Mouse (Mus musculus) monocyte, adult 2 months (primary cell): ENCODE measurements at regions not wholly inside any gene's neighbourhood (a gene's known extent, or its start where the extent isn't known, plus 50 kb on each side); places are given as distances from the start of the nearest gene placed in this dataset.

Source experiments
- DNase-seq, 2 experiments: peaks; one replicate each; pipeline ENCODE4 v3.0.0; 2022; ENCODE audit warnings: low spot score in 2 of 2, low read depth in 1 of 2

DNA sequence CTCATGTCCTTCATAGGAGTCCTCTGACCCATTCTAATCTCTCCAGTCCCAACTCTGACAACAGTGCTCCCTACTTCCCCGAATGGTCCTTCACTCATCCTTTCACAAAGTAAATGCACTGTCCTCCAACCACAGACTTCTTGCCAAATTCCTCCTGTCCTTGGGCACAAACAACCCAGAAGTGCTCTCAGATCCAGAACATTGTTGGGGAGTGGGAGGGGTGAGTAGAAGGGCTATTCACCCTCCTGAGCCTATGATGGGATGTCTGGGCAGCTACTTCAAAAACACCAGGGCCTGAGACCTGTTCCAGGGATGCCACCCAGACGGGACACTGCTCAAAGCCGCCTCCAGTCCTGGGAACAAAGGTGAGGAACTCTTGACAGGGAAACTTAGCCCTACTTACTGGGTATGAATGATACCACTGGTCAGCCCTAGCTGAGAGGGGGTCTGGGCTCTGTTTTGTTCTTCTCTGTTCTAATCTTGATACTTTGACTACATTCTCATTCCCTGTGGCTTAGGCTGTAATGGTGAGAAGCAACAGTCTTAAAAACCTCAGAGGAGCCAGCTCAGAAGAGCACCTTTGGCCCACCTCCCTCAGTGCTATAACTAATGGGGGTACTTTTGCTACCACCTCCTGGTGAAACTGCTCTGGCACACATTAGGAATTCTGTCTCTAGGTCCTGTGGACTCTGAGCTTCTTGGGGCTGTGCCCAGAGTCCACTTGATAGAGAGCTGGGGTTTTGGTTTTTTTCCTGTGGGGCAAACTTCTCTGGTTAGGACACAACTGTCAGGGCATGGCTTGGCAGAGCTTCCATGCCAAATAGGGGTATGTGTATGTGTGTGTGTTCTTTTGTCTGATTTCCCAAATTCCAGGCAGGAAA is 143.2 kb downstream of the Zfp36l1 start:
- DNase-seq, result no peak

DNA sequence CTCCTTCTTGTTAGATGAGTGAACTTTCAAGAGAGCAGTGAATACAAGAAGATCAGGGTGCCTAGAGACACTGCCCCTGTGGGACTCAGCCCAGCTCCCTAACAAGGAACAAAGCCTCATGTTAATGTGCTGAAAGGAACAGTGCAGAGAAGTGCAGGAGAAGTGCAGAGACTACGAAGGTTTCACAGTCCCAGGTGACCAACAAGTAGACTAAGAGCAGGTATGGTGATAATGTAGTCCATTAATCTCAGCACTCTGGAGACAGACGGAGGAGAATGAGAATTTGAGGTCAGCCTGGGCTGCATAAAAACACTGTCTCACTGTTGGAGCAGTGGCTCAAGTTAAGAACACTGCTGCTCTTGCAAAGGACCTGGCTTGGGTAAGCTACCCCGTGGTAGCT is 144.1 kb downstream of the Zfp36l1 start:
- DNase-seq, result no peak

DNA sequence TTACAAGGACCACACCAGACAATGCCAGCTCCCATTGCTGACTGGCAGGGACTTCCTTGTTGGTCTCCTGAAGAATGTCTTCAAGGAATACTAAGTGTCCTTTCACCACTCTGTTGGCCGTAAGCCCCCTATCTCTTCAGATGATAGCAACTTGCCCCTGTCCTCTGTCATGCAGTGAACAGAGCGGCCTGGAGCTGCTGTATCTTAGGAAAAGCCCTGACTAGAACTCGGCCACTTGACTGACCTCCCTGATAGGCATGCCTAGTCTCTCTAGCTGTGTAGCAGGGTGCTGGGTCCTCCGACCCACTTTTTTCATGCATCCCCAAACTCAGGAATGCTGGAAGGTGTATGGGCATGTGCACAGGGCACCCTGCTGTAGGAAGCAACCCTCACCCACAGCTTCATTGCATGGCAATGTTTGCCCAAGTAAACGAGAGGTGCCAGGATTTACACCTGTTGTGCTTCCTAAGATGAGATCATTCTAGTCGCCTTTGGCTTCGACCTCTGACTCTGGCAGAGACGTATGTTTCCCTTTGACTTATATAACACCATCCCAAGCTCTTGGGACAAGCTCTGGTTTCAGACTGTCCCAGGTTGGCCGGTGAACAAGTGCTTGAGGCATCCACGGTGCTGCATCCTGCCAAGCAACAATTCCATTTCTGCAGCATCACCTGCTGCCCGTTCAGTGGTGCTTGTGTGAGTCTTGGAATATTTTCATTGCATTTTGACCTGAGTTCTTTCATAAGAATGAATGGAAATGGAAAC is 145.1 kb downstream of the Zfp36l1 start:
- no peak for DNase-seq

DNA sequence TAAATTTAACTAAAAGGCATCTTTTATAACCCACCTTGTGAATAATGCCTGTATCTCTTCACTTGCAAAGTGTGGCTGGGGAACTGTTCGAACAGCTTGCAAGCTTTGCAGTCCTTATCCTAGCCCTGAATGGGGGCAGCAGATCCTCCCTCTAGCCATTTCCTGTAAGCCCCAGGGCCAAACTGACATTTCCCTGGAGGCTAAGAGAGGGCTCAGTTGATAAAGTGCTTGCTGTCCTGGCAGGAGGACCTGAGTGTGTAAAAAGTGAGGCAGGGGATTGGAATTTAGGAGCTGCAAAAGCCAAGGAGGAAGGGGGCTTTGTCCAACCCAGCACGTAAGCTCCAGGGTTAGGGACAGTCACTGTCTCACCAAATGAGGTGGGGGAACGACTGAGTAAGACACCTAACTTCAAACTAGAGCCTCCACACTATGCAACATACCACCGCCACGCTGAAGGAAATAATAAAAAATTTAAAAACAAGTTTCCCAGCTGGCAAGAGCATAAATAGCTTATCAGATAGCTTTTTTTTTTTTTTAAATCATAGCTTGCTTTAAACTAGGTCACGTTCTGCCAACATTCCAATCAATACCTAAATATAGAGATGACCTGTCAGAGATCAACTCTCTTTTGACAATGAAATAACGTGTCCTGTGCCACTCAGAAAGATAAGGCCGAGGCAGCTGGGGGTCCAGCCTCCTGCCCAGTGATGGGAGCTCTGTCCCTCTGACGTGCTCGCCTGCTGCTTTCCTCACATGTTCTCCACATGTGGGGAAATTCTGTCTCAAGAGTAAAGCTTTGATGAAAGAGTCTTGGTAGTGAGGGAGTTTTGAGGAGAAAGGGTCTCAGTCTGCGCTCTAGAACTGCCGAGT is 146.0 kb downstream of the Zfp36l1 start:
- DNase-seq, result no peak

DNA sequence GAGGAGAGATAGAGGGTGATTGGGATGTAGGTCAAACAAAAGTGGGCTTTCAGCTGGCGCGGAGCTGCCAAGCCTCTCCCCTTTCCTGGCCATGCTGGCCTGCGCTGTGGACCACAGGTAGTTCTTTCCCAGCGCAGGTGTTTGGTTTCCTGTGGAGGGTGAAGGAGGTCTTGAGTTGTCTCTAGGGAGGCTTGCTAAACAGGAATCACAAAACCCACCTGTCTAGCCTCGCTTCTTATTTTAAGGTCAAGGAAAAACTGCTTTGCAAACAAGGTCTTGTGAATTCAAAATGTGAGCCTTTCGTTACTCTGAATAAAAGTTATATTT is 146.6 kb downstream of the Zfp36l1 start:
- DNase-seq, result no peak

DNA sequence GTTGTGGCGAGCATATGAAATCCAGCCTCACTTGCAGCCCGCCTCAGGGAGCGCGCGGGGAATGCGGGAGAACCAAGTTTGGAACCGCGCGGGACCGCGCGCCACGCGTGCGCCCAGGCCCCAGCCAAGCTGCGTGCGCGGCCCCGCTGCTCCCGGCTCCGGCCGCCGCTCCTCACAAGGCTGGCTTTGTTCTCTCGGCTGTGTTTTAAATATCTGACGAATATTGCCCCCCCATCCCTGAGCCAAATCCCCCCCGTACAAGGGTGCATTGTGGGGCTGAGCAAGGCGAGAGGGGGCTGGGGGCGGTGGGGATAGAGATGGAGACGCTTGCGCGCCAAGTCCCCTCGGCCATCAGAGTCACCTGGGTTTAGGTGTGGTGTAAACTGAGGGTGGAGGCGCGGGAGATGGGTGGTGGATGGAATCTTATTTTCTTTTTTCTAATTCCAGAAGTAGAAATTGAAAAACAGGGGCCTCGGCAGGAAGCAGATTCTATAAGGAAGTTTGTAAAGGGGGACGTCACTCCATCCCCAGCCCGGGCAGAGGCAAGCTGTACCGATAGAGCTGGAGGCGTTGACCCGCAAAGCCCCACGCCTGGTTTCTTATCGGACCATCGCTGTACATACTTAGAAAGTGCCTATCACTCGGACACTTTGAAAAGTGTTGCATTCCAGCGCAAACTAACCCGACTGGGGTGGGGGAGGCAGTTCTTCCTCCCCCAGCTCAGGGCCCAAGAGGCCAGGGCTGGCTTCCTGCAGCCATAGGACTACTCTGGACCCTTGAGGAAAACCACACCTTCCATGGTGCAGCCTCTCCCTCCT is 147.1 kb downstream of the Zfp36l1 start:
- DNase-seq, result no peak

DNA sequence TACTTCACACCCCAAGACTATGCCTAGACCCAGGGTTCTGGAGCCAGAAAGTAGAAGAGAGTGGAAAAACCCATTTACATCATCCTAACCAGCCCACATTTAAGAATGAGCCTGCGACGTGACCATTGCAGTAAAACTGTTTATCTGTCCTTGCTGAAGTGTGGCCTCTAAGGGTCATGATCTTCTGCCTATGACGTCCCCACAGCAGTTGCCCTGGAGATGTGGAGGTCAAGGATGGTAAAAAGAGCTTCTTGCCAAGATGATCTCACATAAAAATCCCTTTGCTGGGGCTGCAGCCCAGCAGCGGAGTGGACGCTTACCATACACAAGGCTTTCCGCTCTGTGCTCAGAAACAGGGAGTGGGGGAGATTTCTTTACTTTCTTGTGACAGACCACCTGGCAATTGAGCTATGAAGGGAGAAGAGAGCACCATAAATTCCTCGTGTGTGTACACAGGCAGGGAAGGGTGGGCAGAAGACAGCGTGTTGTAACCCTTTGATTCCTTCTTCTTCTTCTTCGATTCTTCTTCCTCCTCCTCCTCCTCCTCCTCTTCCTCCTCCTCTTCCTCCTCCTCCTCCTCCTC is 149.3 kb downstream of the Zfp36l1 start:
- no peak for DNase-seq

DNA sequence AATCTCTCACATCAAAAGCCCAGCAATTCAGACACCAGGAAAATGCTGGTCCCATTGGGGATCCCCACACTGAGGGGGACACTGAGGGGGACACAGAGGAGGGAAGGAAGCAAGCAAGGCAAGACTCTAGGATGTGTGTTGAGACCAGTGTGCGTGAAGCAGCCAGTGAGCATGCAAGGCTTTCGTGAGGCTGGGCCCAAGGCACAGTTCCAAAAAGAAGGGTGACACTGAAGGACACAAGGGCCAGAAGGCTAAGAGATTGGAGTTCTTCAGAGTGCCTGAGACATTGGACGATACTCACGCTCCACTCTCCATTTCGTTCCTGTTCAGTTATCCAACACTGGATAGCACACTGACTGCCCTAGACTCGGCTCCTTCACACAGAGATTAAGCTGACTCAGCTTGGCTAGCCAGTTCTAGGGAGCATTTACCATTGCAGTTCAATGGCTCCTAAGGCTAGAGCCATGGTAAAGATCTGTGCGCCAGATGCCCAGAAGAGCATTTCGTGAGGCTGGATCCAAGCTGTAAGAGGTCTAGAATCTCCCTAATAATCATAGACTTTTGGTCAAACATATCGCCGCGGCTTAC is 150.1 kb downstream of the Zfp36l1 start:
- no peak for DNase-seq

DNA sequence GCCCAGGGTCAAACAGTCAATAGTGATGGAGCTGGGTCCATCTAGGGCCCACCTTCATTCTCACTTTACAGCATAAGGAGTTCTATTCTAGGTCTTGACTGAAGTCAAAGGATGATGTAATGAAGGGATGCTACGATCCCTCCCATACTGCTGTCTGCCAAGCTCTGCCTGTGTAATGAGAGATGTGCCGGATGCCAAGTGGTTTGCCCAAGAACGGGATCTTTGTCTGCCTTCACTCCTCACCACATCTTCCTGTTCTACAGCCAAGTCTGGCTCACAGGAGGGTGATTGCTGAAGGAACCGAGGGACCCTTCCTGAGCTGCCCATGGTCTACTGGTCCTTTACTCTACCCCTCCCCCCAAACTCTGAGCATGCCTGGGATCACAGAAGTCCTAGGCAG is 150.9 kb downstream of the Zfp36l1 start:
- DNase-seq, result no peak

DNA sequence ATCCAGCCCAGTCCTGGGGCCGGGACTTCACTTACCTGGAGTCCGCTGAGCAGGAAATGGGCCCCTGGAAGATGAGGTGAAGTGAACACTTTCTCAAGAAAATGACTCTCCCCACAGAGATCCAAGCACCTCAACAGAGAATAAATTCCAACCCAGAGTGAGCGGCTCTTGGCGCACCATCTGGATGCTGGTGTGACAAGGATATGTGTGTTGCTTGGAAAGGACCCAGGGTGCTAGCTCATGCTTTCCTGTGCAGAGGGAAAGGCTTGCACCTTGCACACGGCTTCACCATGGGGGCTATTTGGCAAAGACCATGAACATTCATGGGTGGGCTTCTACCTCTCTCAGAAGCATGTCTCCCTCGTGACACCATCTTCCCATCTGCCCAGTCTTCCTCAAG is 151.7 kb downstream of the Zfp36l1 start:
- DNase-seq, result no peak

DNA sequence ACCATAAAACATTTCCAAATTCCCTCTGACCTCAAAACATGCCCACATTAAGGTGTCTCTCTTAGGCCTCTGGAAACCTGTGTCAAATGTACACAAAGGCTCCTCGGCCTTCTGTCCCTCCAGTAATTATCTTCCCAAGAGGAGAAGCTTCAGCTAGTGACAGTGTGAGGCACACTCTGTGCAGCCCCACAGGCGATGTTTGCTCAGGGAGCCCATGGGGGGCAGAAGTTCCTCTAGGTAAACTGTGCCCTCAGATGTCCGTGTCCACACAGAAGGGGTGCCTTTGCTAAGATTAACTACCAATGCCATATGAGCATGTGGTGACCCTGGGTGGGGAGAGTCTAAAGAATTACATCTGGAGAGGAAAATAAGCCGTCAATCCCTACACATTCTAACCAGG is 152.4 kb downstream of the Zfp36l1 start:
- no peak for DNase-seq

DNA sequence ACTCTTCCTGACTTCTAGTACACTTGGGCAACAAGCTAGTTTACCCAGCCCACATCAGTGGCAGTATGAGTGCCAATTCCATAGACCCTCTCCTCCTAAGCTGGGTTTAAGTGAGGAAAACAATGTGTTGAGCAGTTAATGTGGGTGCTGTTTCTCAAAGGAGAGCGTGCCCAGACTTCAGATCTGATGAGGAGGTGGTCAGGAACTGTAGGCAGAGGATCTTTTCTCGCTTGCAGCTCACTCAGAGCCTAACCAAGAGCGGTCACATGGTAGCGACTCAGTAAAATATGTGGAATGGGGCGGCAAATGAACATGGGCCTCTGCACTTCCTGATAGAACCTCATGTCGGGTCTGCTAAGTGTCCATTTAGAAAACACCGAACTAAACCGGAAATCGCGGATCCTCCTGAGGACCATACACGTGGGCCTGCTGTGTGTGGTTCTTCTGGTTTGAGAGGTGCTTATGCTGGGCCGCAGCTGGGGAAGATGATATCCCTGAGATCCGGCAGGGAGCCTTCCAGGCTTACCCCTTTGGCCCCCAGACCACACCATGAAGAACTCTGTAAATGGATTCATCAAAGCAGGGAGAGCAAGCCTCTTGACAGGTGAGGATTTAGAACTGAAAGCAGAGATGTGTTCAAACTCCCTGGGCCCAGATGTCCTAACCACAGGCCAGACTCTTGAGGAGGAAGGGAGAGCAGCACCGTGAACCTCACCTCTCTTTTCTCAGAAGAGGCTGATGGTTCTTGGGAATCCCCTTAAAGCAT is 153.1 kb downstream of the Zfp36l1 start:
- no peak for DNase-seq

DNA sequence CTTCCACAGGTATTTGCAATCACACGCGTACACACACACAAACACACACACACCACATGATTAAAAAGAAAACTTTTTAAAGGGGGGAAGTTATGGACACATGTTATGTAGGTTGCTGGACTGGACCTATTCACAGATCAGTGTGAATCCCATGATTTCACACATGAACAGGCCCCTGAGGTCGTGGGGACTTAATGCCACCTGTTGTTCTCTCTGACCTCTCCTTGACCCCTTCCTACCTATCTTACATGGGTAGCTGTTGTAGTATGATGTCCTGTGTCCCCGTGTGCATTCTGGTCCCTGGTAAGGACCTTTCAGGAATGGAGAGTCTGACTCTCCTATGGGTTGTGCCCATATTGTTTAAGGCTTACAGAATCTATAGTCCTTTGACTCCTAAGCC is 155.6 kb downstream of the Zfp36l1 start:
- DNase-seq, result no peak

DNA sequence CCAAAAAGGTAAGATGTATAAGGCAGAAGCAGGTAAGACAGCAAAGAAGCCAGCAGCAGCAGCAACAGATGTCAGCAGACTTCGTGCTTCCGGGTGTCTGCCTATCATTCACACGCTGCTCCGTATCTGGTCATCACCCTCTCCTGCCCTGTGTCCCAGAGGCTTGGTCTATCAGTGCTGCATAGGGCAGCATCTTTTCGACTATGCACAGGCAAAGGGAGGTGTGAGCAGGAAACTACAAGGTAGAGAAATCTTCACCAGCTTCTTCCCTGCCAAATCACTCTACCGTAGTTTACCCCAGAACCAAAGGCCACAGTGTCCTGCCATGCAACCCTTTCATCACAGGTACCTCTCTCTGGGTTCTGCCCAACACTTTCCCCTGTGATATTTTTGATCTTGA is 156.5 kb downstream of the Zfp36l1 start:
- no peak for DNase-seq

DNA sequence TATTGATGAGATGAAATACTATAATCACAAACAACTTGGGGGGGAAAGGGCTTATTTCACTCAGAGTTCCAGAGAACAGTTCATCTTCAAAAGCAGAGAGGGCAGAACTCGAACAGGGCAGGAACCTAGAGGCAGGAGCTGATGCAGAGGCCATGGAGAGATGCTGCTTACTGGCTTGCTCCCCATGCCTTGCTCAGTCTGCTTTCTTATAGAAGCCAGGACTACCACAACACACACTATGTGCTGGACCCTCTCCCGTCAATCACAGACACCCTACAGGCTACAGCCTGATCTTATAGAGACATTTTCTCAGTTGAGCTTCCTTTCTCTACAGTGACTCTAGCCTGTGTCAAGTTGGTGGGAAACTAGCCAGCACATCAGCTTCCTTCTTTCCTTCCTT is 157.3 kb downstream of the Zfp36l1 start:
- no peak for DNase-seq

DNA sequence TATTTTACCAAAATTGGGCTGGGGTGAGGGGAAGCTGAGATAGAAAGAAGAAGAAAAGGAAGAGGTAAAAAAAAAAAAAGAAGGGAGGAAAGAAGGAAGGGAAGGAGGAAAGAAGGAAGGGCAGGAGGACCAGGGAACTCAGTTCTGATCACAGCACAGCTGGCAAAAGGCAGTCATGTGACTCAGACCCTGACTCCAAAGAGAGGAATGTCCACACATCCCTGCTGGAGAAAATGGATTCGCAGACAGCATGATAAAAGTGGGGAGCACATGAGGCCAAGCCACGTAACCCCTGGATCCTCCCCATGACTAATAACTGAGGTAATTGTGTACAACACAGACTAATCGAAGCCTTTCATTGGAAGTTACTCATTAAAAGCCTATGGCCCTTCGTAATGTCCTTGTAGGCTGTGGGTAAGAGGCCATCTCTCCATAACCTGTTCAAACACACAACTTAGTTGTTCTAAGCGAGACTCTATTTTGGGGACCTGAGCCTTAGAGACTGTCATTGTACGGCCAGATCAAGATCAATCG is 162.2 kb downstream of the Zfp36l1 start:
- DNase-seq, result no peak

DNA sequence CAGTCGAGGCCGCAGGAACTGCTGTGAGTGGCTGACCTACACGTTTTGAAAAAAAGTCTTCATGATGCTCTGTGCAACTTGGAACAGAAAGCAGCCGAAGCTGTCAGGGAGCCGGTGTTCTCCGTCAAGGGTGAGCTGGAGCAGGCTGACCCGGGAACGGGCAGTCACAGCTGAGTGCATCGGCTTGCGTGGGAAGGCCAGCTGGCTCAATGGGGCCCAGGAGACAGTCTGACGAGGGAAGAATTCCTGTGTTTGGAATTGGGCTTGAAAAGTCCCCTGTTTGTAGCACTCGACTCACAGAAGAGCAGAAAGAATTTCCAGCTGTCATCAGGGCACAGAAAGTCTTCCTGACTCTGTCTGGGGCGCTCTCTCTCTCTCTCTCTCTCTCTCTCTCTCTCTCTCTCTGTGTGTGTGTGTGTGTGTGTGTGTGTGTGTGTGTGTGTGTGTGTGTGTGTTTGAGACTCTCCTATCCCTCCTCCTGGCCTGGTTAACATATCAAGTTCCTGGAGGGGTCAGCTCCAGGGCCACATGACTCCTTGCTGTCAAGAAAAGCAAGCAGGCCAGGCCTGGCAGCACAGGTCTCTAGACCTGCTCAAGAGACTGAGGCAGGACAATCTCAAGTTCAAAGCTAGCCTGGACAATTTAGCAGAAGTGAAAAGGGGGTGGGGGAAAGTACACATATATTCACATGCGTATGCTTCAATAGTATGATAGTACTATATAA is 163.6 kb downstream of the Zfp36l1 start:
- no peak for DNase-seq

DNA sequence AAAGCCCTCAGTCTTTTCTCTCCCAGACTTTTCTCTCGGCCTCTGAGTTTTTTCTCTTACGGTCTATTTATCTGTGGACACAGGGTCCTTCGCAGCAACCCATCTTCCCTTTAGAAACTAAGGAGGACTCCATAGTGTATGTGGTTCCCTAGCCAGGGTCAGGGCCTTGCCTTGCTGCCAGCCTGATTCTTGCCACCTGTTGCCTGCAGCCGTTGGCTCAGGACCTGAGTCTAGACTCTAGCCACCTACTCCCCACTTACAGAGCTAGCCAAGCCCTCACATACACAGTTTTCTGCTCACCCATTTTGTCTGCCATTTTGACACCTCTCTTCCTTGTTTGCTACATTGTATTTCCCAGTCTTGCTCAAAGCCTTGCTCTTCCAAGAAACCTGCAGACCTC is 165.2 kb downstream of the Zfp36l1 start:
- DNase-seq, result no peak
